Mouse (Mus musculus) myocyte (in vitro differentiated cells): ENCODE results near the gene Rad51b.

ENCODE experiments used
- E2F4 ChIP-seq: IDR thresholded peaks from one replicate; pipeline ENCODE4 v1.6.1; 2011; ENCODE audit warnings: mild to moderate bottlenecking, control low read depth, moderate library complexity; ENCODE audit not compliant: insufficient read depth
- MYOD1 ChIP-seq, 3 experiments: IDR thresholded peaks; one replicate each; pipeline ENCODE4 v1.6.1; 2011; ENCODE audit warnings: control low read depth in 2 of 3, low read depth in 2 of 3, mild to moderate bottlenecking in 2 of 3, moderate library complexity in 1 of 3; ENCODE audit not compliant: insufficient read length in 2 of 3, control insufficient read depth in 1 of 3
- POLR2A ChIP-seq: IDR thresholded peaks from one replicate; pipeline ENCODE4 v1.6.1; 2011; ENCODE audit warnings: low read depth, mild to moderate bottlenecking, control low read depth, moderate library complexity; ENCODE audit not compliant: insufficient read length
- POLR2AphosphoS2 ChIP-seq: IDR thresholded peaks from one replicate; pipeline ENCODE4 v1.6.1; 2011; ENCODE audit warnings: low read depth, control low read depth; ENCODE audit not compliant: insufficient read length
- TCF3 ChIP-seq: IDR thresholded peaks from one replicate; pipeline ENCODE4 v1.6.1; 2011; ENCODE audit warnings: low read depth, control low read depth; ENCODE audit not compliant: insufficient read length

DNA sequence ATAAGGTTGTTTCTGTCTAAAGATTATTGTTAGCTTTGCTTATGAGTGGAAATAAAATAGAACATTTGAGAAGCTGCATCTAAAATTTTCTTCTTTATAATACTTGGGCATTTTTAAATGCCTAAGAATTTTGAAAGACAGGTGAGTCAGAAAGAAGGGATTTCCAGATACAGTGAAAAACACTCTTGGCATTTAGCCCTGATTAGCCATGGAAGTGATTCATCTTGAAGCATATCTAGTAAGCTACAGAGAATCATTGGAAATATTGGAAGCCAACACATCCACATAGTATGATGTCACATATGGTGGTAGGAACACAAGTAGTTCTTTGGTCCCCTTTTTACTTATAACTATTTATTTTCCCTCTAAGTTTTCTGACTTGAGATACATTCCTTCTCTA lies 256.0 kb downstream of the Rad51b start:
- no peak for TF ChIP-seq TCF3
- TF ChIP-seq POLR2AphosphoS2, result no peak
- TF ChIP-seq POLR2A, result no peak
- TF ChIP-seq MYOD1 (IDR thresholded peaks at IDR 0.05; ENCODE audit: control insufficient read depth in 1 of 3, insufficient read length in 2 of 3, low read depth in 2 of 3), result no peak
- TF ChIP-seq E2F4, result no peak
